Mouse (Mus musculus) olfactory bulb, adult 2 months (tissue): Measurements from ENCODE around the gene Clps. TPM values are rescaled to one million over a fixed set of nuclear protein-coding genes. Genes with fewer than 3 reads are reported as not detected.

Experiments used
- H3K27ac ChIP-seq: fragments of 200-500 bp; 2 replicates; pipeline ENCODE4 v1.5.1; 2012; ENCODE audit warnings: low read depth, low read length; ENCODE audit not compliant: insufficient read depth
- H3K4me1 ChIP-seq: fragments of 200-500 bp; 2 replicates; pipeline ENCODE4 v1.6.1; 2012; ENCODE audit warnings: low read length; ENCODE audit not compliant: control insufficient read depth, insufficient read depth
- H3K4me3 ChIP-seq: fragments of 200-500 bp; 2 replicates; pipeline ENCODE4 v1.5.1; 2012; ENCODE audit warnings: mild to moderate bottlenecking, low read depth, low read length, moderate library complexity; ENCODE audit not compliant: insufficient read depth
- CTCF ChIP-seq: fragments of 200-500 bp; IDR thresholded peaks from 2 replicates; pipeline ENCODE4 v1.5.1; 2012; ENCODE audit warnings: low read depth, mild to moderate bottlenecking, low read length, moderate library complexity; ENCODE audit not compliant: insufficient read depth
- POLR2A ChIP-seq: fragments of 200-500 bp; IDR thresholded peaks from 2 replicates; pipeline ENCODE4 v1.6.1; 2012; ENCODE audit warnings: mild to moderate bottlenecking, low read depth, low read length, moderate library complexity; ENCODE audit not compliant: insufficient read depth
- WGBS: fragments of 180-500 bp; shearing (Covaris S2); methylation state at CpG from one replicate; pipeline ENCODE4 v1.1.7; 2018; 5-methylcytosine and 5-hydroxymethylcytosine counted together
- polyA plus RNA-seq: library from polyadenylated mRNA; stranded (reverse); fragments of >200 nt; gene quantifications from 2 replicates; pipeline ENCODE4 v1.2.4, GENCODE M21; 2012; ENCODE audit warnings: low replicate concordance; ENCODE audit not compliant: missing spikeins, insufficient read depth, insufficient read length

Gene Clps
- polyA plus RNA-seq, 1 experiment, result not detected

DNA sequence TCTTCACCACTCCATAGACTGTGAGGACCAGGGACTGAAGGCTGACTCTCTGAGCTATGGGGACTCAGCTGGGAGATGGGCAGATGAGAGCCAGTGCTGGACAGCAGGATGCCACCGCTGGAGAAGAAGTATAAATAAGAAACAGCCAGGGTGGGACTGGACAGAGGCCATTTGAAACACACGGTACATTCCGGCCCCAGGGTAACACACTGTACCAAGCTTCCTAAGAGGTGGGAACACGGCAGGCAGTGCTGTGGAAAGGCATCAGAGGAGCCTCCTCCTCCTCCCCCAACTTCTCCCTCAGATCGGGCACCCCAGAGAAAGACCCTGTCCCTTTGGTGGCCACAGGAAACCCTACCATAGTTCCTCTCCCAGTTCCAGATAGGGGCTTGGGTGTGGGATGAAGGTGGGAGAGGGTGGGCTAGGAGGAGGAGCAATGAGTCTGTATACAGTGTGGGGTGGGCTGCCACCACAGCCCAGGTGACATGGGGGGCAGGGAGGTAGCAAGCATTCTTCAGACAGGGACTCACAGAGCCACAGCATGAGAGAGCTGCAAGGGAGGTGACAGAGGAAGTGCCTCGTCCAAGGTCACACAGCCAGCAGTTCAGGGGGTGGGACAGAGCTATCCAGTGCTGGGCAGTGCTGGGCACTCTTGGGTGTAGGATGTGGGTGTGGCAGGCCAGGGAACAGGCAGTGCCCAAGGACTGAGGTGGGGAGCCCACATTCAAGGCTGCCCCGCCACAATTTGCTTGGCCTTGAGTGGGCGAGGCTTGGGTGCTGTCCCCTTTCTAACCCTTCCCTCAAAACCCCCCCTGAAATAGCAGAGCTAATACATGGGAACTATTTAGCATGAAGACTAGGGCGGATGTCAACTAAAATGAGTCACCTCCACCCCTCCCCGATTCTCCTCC, 44.9 kb downstream of the Clps start:
- no peak for TF ChIP-seq POLR2A
- Histone ChIP-seq H3K4me3 (no peak overlapping the region), H3K4me1 (peaks cover 29% of the 10 kb centered on the region), H3K27ac (no peak overlapping the region)
- 74% methylated on average over 10 of the region's 10 CpGs for WGBS

DNA sequence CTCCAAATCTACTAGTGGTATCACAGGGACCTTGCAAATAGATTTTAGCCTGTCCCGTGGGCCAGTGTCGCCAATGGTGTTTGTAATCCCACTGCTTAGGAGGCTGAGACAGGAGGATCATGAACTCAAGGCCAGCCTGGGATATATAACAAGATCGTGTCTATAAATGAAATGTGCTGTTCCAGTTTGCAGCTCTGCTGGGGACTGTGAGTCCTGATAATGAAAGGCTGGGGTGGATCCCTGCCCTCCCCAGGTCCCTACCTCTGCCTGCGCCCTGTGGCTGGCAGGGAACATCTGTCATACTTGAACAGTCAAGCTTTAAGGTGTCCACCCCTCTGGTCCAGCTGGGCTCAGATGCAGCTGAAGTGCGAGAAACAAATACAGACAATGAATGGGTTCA, 46.0 kb downstream of the Clps start:
- TF ChIP-seq CTCF (no peak), POLR2A (no peak)
- no peak overlapping the region for H3K27ac ChIP-seq
- 86% methylated on average over 5 of the region's 5 CpGs for WGBS
- H3K4me3 ChIP-seq, result no peak overlapping the region
- H3K4me1 ChIP-seq, result peaks cover 31% of the 10 kb centered on the region

DNA sequence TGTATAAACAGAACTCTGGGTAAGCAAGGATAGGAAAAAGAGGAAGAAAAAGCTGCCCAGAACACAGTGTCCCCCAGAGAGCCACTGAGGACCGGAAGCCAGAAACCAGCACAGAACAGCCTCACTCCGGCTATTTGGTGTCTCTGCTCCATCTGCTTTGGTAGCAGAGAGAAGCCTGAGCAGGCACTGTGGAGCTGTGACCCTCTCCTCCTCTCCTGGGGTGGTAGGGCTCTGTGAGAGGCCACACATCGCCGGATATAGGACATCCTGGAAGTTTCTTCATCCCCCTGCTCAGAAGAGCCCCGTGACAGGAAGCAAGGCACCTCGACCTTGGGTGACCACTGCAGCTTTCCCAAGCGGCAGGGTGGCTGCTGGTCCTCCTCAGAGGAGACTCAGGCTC, 46.7 kb downstream of the Clps start:
- TF ChIP-seq CTCF (no peak), POLR2A (no peak)
- H3K27ac ChIP-seq, result no peak overlapping the region
- H3K4me1 ChIP-seq, result peaks cover 30% of the 10 kb centered on the region
- H3K4me3 ChIP-seq, result no peak overlapping the region
- WGBS, result 80% methylated on average over 7 of the region's 7 CpGs

DNA sequence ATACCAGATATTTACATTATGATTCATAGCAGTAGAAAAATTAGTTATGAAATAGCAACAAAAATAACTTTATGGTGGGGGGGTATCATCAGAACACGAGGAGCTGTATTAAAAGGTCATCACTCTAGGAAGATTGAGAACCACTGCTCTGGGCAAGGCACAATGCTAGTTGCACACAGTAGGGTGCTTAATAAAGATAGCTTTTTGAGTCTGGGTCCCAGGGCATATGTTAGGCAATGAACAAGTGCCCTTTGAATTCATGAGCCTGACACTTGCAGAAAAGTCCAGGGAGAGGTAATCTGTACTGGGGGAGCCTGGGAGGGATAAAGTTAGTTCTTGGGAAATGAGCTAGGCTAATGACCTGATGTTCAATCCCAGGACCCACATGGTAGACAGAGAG, 47.2 kb downstream of the Clps start:
- Histone ChIP-seq H3K4me1 (peaks cover 25% of the 10 kb centered on the region), H3K4me3 (no peak overlapping the region), H3K27ac (no peak overlapping the region)
- TF ChIP-seq POLR2A, result no peak
- no peak for TF ChIP-seq CTCF
- 74% methylated on average over 1 of the region's 1 CpGs for WGBS

DNA sequence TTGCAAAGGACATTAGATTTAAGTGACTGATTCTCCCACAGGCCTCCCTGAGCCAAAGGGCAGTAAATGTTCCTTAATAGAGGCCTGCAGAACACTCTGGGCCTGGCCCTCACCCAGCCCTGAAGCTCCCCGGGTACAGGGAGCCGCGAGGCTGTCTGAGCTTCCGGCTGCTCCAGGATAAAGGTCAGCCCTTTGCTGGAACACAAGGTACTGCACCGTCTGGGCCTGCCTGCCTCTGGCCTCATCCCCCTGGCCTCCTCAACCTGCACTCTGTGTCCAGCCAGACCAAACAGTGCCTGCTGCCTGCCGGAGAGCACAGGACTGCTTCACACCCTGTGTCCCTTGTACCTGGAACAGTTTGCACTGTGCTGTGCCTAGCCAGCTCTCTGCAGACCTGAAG, 47.9 kb downstream of the Clps start:
- H3K27ac ChIP-seq, result peak overlapping the region; percentile 10
- peaks cover 20% of the 10 kb centered on the region for H3K4me1 ChIP-seq
- 51% methylated on average over 6 of the region's 6 CpGs for WGBS
- no peak overlapping the region for H3K4me3 ChIP-seq
- no peak for TF ChIP-seq CTCF
- no peak for TF ChIP-seq POLR2A

GRCm38 (mm10) chr17:28511616-28512541, 48.7 kb downstream of the Clps start:
- WGBS, result 55% methylated on average over 9 of the region's 9 CpGs
- Histone ChIP-seq H3K4me3 (no peak overlapping the region), H3K27ac (peak overlapping the region; percentile 10; the same call in 1 of the 2 replicates), H3K4me1 (peaks cover 16% of the 10 kb centered on the region)
- TF ChIP-seq CTCF (no peak), POLR2A (no peak)

DNA sequence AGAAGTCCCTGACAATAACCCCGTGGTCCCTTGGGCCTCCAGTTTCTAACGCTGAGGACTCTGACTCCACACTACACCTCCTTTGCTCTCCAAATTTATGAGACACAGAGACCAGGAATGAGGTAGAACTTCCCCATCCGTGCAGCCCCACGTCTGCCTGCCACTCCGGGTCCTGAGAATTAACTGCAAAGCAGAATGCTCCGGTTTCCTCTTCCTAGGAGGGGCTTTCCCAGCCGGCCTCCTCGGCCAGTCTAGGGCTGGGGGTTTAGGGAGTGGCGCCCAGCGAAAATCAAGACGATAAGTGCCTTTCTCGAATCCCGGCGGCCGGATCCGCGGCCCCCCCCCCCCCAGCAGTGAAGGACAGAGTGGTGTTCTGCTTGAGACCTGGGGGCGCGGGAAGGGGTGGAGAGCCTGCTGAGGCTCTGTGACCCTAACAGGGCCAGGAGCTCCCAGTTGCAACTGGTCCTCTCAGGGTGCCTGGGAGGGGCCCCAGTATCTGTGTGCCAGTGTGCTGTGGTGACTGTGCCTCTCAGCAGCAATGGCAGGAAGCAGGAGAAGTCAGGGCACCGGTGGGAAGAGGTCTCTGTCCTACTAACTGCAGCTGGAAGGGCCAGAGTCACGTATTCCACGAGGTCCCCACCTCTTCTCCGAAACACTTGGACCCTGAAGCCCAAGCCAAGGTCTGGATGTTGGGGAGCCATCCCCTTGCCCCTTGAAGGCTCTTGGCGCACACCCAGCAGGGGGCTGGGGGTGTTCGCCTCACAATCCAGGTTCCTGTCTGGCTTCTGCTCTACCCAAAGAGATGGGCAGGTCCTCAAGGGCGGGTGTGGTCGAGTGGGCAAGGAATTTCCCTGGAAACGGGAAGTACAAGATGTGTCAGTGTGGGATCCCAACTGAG, 49.9 kb downstream of the Clps start:
- 22% methylated on average over 28 of the region's 28 CpGs for WGBS
- Histone ChIP-seq H3K4me1 (peaks cover 12% of the 10 kb centered on the region), H3K27ac (no peak overlapping the region), H3K4me3 (no peak overlapping the region)
- TF ChIP-seq POLR2A, result no peak
- TF ChIP-seq CTCF, result no peak

Other genes starting within 250 kb of the Clps start
- gene Fance, start 247.2 kb downstream of the Clps start, polyA plus RNA-seq, result not detected in 2 replicates
- gene Rpl10a, start 232.3 kb downstream of the Clps start, polyA plus RNA-seq, result 1,471 TPM in 1 of 2 replicates, not detected in the other
- gene Tead3, start 209.9 kb downstream of the Clps start, polyA plus RNA-seq, result not detected in 2 replicates
- not detected in 2 replicates for gene Tulp1, start 195.5 kb downstream of the Clps start, polyA plus RNA-seq
- 185 TPM in 1 of 2 replicates, not detected in the other for gene Fkbp5, start 43.2 kb downstream of the Clps start, polyA plus RNA-seq
- gene Armc12, start 30.0 kb downstream of the Clps start, polyA plus RNA-seq, result not detected in 2 replicates
- not detected in 2 replicates for gene Clpsl2, start 11.4 kb downstream of the Clps start, polyA plus RNA-seq
- gene Lhfpl5, start 14.9 kb upstream of the Clps start, polyA plus RNA-seq, result not detected in 2 replicates
- 455 TPM in 1 of 2 replicates, not detected in the other for gene Srpk1, start 61.9 kb upstream of the Clps start, polyA plus RNA-seq
- gene Slc26a8, start 129.5 kb upstream of the Clps start, polyA plus RNA-seq, result not detected in 2 replicates
- gene Mapk14, start 130.6 kb upstream of the Clps start, polyA plus RNA-seq, result not detected in 2 replicates
- gene AC170998.1, start 165.3 kb upstream of the Clps start, polyA plus RNA-seq, result not detected in 2 replicates
- not detected in 2 replicates for gene Mapk13, start 208.5 kb upstream of the Clps start, polyA plus RNA-seq
- not detected in 2 replicates for gene Brpf3, start 240.3 kb upstream of the Clps start, polyA plus RNA-seq